Mouse (Mus musculus) hindbrain, embryonic 15.5 days (tissue): ENCODE results near the gene Mki67. TPM values are rescaled to one million over a fixed set of nuclear protein-coding genes. Genes with fewer than 3 reads are reported as not detected.
A peak's percentile ranks its signal among the peaks of the same experiment; 100 is the strongest.
"Not testable (repeated sequence)": the region's sequence is repeated elsewhere in the genome, so short reads cannot be mapped to it uniquely, and the experiment has no call there.

Experiments used
- ATAC-seq: fragments of 200-750 bp; cut with Nextera tagmentation; 2 replicates; pipeline ENCODE4 v1.8.0; 2017; ENCODE audit warnings: low read depth, moderate number of reproducible peaks, moderate TSS enrichment; ENCODE audit not compliant: low FRiP score
- H3K27ac ChIP-seq: fragments of 300-500 bp; sonication (generic); replicated peaks from 2 replicates; pipeline ENCODE4 v1.5.1; 2015; ENCODE audit warnings: mild to moderate bottlenecking, inconsistent platforms
- H3K27me3 ChIP-seq: fragments of 300-500 bp; sonication (generic); 2 replicates; pipeline ENCODE4 v1.6.1; 2015; ENCODE audit warnings: control low read depth, inconsistent platforms
- H3K36me3 ChIP-seq: fragments of 300-500 bp; sonication (generic); 2 replicates; pipeline ENCODE4 v1.6.1; 2015; ENCODE audit warnings: control low read depth, inconsistent platforms
- H3K4me1 ChIP-seq: fragments of 300-500 bp; sonication (generic); replicated peaks from 2 replicates; pipeline ENCODE4 v1.6.1; 2015; ENCODE audit warnings: control low read depth, inconsistent platforms
- H3K4me2 ChIP-seq: fragments of 300-500 bp; sonication (generic); 2 replicates; pipeline ENCODE4 v1.6.1; 2015; ENCODE audit warnings: moderate library complexity, mild to moderate bottlenecking, inconsistent platforms
- H3K4me3 ChIP-seq: fragments of 300-500 bp; sonication (generic); 2 replicates; pipeline ENCODE4 v1.5.1; 2015; ENCODE audit warnings: mild to moderate bottlenecking, inconsistent platforms
- H3K9ac ChIP-seq: fragments of 300-500 bp; sonication (generic); 2 replicates; pipeline ENCODE4 v1.6.1; 2015; ENCODE audit warnings: inconsistent platforms
- H3K9me3 ChIP-seq: fragments of 300-500 bp; sonication (generic); 2 replicates; pipeline ENCODE4 v1.6.1; 2016; ENCODE audit warnings: control low read depth, inconsistent platforms
- WGBS: fragments of 180-500 bp; shearing (Covaris S2); methylation state at CpG from one replicate; pipeline ENCODE4 v1.1.7; 2015; 5-methylcytosine and 5-hydroxymethylcytosine counted together
- polyA plus RNA-seq: library from polyadenylated mRNA; unstranded; fragments of >200 nt; fragmentation: Nextera tagmentation; extraction: Ambion mirVana; gene quantifications from 2 replicates; pipeline ENCODE4 v1.2.1, GENCODE M21; 2015

Gene Mki67
- polyA plus RNA-seq, 1 experiment from 2014 or later, result 6.4 TPM

GRCm38 (mm10) chr7:135715166-135715565 lies 995 bp downstream of the Mki67 start:
- Histone ChIP-seq H3K36me3 (no peaks in the 10 kb centered on the region), H3K27ac (no peak overlapping the region), H3K4me3 (peak overlapping the region; percentile 58), H3K4me1 (peaks cover 10% of the 10 kb centered on the region), H3K9ac (peak overlapping the region; percentile 46; the same call in 1 of the 2 replicates), H3K9me3 (no peaks in the 10 kb centered on the region), H3K4me2 (peak overlapping the region; percentile 97), H3K27me3 (0 out of 2 replicates have a peak, but pooled peaks cover 4% of the 10 kb centered on the region)
- no peak for ATAC-seq
- 9% methylated on average over 7 of the region's 7 CpGs for WGBS

- Histone ChIP-seq H3K27me3 (0 out of 2 replicates have a peak, but pooled peaks cover 4% of the 10 kb centered on the region), H3K9ac (no peak overlapping the region), H3K4me2 (peak overlapping the region; percentile 3; the same call in 1 of the 2 replicates), H3K4me1 (peaks cover 10% of the 10 kb centered on the region), H3K27ac (no peak overlapping the region), H3K36me3 (no peaks in the 10 kb centered on the region), H3K9me3 (no peaks in the 10 kb centered on the region), H3K4me3 (no peak overlapping the region)
- ATAC-seq, result no peak
- 76% methylated on average over 8 of the region's 8 CpGs for WGBS
Measured at GRCm38 (mm10) chr7:135713326-135713725, 2.8 kb downstream of the Mki67 start.

GRCm38 (mm10) chr7:135712534-135712933 lies 3.6 kb downstream of the Mki67 start:
- Histone ChIP-seq H3K27me3 (0 out of 2 replicates have a peak, but pooled peaks cover 4% of the 10 kb centered on the region), H3K36me3 (no peaks in the 10 kb centered on the region), H3K9me3 (no peaks in the 10 kb centered on the region), H3K27ac (no peak overlapping the region), H3K4me2 (no peak overlapping the region), H3K9ac (no peak overlapping the region), H3K4me1 (peaks cover 10% of the 10 kb centered on the region), H3K4me3 (no peak overlapping the region)
- 85% methylated on average over 1 of the region's 1 CpGs for WGBS
- no peak for ATAC-seq

- H3K36me3 ChIP-seq, result no peaks in the 10 kb centered on the region
- 0 out of 2 replicates have a peak, but pooled peaks cover 4% of the 10 kb centered on the region for H3K27me3 ChIP-seq
- no peak overlapping the region for H3K9ac ChIP-seq
- WGBS, result 81% methylated on average over 2 of the region's 2 CpGs
- no peak overlapping the region for H3K27ac ChIP-seq
- no peak for ATAC-seq
- no peak overlapping the region for H3K4me3 ChIP-seq
- H3K9me3 ChIP-seq, result no peaks in the 10 kb centered on the region
- H3K4me1 ChIP-seq, result peaks cover 7% of the 10 kb centered on the region
- H3K4me2 ChIP-seq, result no peak overlapping the region
Measured at GRCm38 (mm10) chr7:135710702-135711101, 5.5 kb downstream of the Mki67 start.

- Histone ChIP-seq H3K27me3 (no peaks in the 10 kb centered on the region), H3K36me3 (no peaks in the 10 kb centered on the region), H3K9me3 (no peaks in the 10 kb centered on the region), H3K4me2 (no peak overlapping the region), H3K9ac (no peak overlapping the region), H3K27ac (no peak overlapping the region), H3K4me1 (no peaks in the 10 kb centered on the region), H3K4me3 (no peak overlapping the region)
- WGBS, result 94% methylated on average over 6 of the region's 6 CpGs
- ATAC-seq, result no peak
Measured at GRCm38 (mm10) chr7:135705753-135706152, 10.4 kb downstream of the Mki67 start.

- no peak for ATAC-seq
- no peak overlapping the region for H3K27ac ChIP-seq
- H3K36me3 ChIP-seq, result no peaks in the 10 kb centered on the region
- no peaks in the 10 kb centered on the region for H3K27me3 ChIP-seq
- no peak overlapping the region for H3K4me3 ChIP-seq
- no peak overlapping the region for H3K9ac ChIP-seq
- WGBS, result 91% methylated on average over 1 of the region's 1 CpGs
- no peaks in the 10 kb centered on the region for H3K4me1 ChIP-seq
- no peaks in the 10 kb centered on the region for H3K9me3 ChIP-seq
- no peak overlapping the region for H3K4me2 ChIP-seq
Measured at GRCm38 (mm10) chr7:135705083-135705482, 11.1 kb downstream of the Mki67 start.

GRCm38 (mm10) chr7:135704251-135704650 lies 11.9 kb downstream of the Mki67 start:
- H3K4me1 ChIP-seq, result no peaks in the 10 kb centered on the region
- 91% methylated on average over 8 of the region's 8 CpGs for WGBS
- no peak overlapping the region for H3K4me2 ChIP-seq
- H3K27me3 ChIP-seq, result no peaks in the 10 kb centered on the region
- H3K27ac ChIP-seq, result no peak overlapping the region
- H3K9me3 ChIP-seq, result no peaks in the 10 kb centered on the region
- H3K36me3 ChIP-seq, result no peaks in the 10 kb centered on the region
- ATAC-seq, result no peak
- H3K9ac ChIP-seq, result no peak overlapping the region
- H3K4me3 ChIP-seq, result no peak overlapping the region

- Histone ChIP-seq H3K4me3 (no peak overlapping the region), H3K4me1 (no peaks in the 10 kb centered on the region), H3K4me2 (no peak overlapping the region), H3K9me3 (no peaks in the 10 kb centered on the region), H3K9ac (no peak overlapping the region), H3K27ac (no peak overlapping the region), H3K27me3 (no peaks in the 10 kb centered on the region), H3K36me3 (no peaks in the 10 kb centered on the region)
- no peak for ATAC-seq
- 92% methylated on average over 9 of the region's 9 CpGs for WGBS
Measured at GRCm38 (mm10) chr7:135703600-135704148, 12.5 kb downstream of the Mki67 start.

- not testable (repeated sequence) for H3K4me1 ChIP-seq, H3K9ac ChIP-seq, H3K9me3 ChIP-seq, H3K4me3 ChIP-seq, H3K36me3 ChIP-seq, H3K27me3 ChIP-seq, H3K27ac ChIP-seq, H3K4me2 ChIP-seq, ATAC-seq
- WGBS, result 84% methylated on average over 6 of the region's 6 CpGs
Measured at GRCm38 (mm10) chr7:135699351-135699750, 16.8 kb downstream of the Mki67 start.

- no peak overlapping the region for H3K4me3 ChIP-seq
- no peak for ATAC-seq
- no peaks in the 10 kb centered on the region; the same call in 1 of the 2 replicates for H3K36me3 ChIP-seq
- H3K9ac ChIP-seq, result no peak overlapping the region
- H3K4me2 ChIP-seq, result no peak overlapping the region
- no peaks in the 10 kb centered on the region for H3K9me3 ChIP-seq
- 100% methylated on average over 2 of the region's 2 CpGs for WGBS
- no peaks in the 10 kb centered on the region for H3K4me1 ChIP-seq
- H3K27ac ChIP-seq, result no peak overlapping the region
- no peaks in the 10 kb centered on the region for H3K27me3 ChIP-seq
Measured at GRCm38 (mm10) chr7:135698362-135698761, 17.8 kb downstream of the Mki67 start.

GRCm38 (mm10) chr7:135697021-135697740 lies 19.0 kb downstream of the Mki67 start:
- not testable (repeated sequence) for H3K27ac ChIP-seq, H3K4me1 ChIP-seq, H3K4me3 ChIP-seq, H3K4me2 ChIP-seq, H3K27me3 ChIP-seq, H3K36me3 ChIP-seq, ATAC-seq, H3K9me3 ChIP-seq, H3K9ac ChIP-seq
- 92% methylated on average over 5 of the region's 5 CpGs for WGBS

- H3K27ac ChIP-seq, result no peak overlapping the region
- H3K4me2 ChIP-seq, result no peak overlapping the region
- no peaks in the 10 kb centered on the region for H3K27me3 ChIP-seq
- 85% methylated on average over 4 of the region's 4 CpGs for WGBS
- no peak for ATAC-seq
- no peaks in the 10 kb centered on the region for H3K9me3 ChIP-seq
- H3K9ac ChIP-seq, result no peak overlapping the region
- no peaks in the 10 kb centered on the region; the same call in 1 of the 2 replicates for H3K36me3 ChIP-seq
- H3K4me3 ChIP-seq, result no peak overlapping the region
- H3K4me1 ChIP-seq, result no peaks in the 10 kb centered on the region
Measured at GRCm38 (mm10) chr7:135696127-135696526, 20.0 kb downstream of the Mki67 start.
